Mouse (Mus musculus): Measurements from ENCODE around the gene Ntf5. TPM values are rescaled to one million over a fixed set of nuclear protein-coding genes. Genes with fewer than 3 reads are reported as not detected.
"Not testable (repeated sequence)": the region's sequence is repeated elsewhere in the genome, so short reads cannot be mapped to it uniquely, and the experiment has no call there.

Gene Ntf5
- total and polyA plus RNA-seq, 3 experiments = not detected

DNA sequence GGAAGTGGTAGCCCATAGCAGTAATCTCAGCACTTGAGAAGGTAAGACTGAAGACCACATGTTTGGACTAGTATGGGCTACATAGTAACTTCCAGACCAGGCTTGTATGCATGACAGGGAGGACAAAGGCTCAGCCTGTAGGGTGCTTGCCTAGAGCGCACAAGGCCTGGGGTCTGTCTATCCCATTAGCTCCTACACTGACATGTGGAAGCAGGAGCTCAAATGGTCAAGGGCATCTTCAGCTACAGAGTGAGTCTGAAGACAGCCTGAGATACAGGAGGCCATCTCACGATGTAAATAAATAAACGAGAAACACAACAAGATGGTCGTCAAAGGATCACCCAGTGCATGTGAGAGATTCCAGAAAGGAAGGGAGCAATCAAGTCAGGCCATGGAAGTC, 48.8 kb downstream of the Ntf5 start:
- no peak for DNase-seq

DNA sequence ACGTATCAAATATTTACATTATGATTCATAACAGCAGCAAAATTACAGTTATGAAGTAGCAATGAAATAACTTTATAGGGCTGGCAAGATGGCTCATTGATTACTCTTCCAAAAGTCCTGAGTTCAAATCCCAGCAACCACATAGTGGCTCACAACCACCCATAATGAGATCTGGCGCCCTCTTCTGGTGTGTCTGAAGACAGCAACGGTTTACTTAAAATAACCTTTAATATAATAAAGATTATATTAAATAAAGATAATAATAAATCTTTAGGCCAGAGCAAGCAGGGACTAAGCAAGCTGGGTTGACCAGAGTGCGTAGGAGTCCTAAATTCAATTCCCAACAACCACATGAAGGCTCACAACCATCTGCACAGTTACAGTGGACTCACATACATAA, 49.4 kb downstream of the Ntf5 start:
- not testable (repeated sequence) for DNase-seq

DNA sequence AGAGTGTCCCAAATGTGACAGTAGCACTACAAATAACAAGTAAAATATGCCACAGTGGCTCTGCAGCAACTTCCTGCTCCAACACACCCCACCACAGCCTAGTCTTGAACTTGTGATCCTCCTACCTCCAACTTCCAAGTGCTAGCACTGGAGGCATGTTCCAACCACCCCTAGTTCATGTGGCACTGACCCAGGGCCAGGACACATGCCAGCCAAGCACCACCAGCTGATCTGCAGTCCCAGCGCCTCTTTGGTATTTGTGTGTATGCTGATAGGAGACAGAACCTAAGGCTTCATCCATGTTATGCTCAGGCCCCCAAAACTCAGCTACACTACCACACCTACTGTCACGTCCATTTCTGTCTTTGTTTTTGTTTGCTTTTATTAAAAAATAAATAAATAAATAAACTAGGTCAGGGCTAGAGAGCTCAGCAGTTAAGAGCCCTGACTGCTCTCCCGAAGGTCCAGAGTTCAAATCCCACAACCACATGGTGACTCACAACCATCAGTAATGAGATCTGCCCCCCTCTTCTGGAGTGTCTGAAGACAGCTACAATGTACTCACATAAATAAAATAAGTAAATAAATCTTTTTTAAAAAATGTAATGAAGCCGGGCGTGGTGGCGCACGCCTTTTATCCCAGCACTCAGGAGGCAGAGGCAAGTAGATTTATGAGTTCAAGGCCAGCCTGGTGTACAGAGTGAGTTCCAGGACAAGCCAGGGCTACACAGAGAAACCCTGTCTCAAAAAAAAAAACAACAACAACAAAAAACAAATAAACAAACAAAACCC, 50.7 kb downstream of the Ntf5 start:
- no peak for DNase-seq

DNA sequence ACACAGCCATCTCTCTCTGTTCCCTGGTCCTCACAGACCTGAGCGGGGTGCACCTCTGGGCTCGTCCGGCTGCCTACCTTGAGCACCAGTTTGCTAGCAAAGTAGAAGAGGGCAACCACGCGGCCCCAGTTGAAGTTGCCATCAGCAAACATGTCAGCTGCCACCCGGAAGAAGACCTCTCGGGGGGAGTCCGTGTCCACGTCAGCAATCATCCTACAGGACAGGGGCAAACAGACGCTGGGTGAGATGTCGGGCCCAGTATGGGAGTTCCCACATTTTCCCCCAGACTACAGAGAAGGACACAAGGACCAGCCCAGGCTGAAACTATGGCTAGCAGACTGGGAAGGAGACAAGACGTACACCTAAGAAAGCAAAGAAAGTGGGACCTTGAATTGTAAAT, 51.6 kb downstream of the Ntf5 start:
- DNase-seq = no peak

DNA sequence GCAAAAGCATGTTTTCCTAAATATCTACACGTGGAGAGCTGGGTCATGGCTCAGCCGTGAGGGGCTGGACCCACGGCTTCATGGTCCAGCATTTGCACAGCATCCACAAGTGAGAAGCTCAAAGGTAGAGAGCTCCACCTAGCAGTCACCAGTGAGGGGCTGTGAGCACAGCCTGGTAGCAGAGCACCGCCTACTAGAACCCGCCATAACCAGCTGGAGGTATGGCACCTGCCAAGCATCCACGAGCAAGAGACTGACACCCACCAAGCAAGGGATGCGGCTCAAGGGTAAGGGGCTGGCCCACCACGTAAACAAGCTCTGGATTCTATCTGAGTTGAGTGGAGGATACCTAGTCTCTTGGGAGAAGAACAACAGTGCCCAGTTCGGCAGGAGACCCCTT, 52.1 kb downstream of the Ntf5 start:
- no peak for DNase-seq

DNA sequence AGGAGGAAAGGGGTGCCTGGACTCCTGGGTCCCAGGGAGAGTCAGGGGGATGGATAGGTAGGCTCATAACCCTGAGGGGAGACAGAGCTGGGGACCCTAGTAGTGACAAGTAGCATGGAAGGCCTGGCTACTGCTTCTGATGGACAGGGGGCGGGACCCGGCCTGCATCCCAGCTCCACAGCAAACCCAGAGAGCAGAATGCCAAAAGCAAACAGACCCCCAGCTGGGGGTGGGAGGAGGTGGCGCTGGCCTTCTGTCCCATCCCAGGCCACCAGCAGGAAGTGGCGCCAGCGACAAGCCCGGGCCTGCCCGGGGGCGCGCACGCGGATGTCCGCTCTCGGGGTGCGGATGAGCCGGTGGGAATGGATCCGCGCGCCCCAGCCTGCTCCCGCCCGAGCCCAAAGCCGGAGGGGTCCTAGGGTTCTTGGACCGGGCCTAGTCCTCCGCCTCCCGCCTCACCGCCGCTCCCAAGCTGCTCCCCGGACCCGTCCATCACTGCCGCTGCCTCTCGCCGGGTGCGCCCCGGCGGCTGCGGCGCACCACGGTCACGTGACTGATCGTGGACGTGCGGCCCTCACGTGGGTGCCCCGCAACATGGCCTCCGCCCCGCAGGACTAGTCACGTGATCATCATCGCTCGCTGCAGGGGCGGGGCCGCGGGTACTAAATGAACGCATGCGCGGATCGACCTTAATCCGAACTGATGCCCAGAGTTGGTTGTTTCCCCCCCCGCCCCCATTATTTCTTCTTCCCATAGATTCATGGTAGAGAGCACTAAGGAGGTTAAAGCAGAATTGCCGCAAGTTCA, 53.0 kb downstream of the Ntf5 start, which contains the start of gene Bax:
Gene Bax (minus strand): TSS at position 616 of the 807 bp plus-strand sequence.
- DNase-seq = peak; percentile 96

Small RNAs within 50 kb of the gene (microRNA-seq; reads per million reads assigned to microRNA genes)
- 0.83 to 1.8 reads per million in 2 experiments for gene Gm22133

Other genes starting within 250 kb of the Ntf5 start
Only the 30 nearest of the 33 such genes appear.
- gene Ccdc155, start 208.8 kb upstream of the Ntf5 start, total RNA-seq (2021) = under 1 TPM in 1 of 2 experiments, not detected in 1; 0.14 TPM
- gene Ccdc155, start 208.8 kb upstream of the Ntf5 start, polyA plus RNA-seq (2012; rRNA removed) = 0.30 TPM in 2 replicates
- gene Dkkl1, start 201.5 kb upstream of the Ntf5 start, total RNA-seq (2021) = not detected
- gene Dkkl1, start 201.5 kb upstream of the Ntf5 start, polyA plus RNA-seq (2012; rRNA removed) = not detected in 2 replicates
- 1 to 10 TPM; 8.3 to 9.2 TPM for gene Tead2, start 197.9 kb upstream of the Ntf5 start, total RNA-seq (2021)
- 12.4 and 12.6 TPM in 2 replicates for gene Tead2, start 197.9 kb upstream of the Ntf5 start, polyA plus RNA-seq (2012; rRNA removed)
- gene Cd37, start 174.6 kb upstream of the Ntf5 start, total RNA-seq (2021) = 1 to 10 TPM; 2.9 to 5.2 TPM
- gene Cd37, start 174.6 kb upstream of the Ntf5 start, polyA plus RNA-seq (2012; rRNA removed) = 10.9 and 14.3 TPM in 2 replicates
- gene Slc6a16, start 172.6 kb upstream of the Ntf5 start, total RNA-seq (2021) = not detected
- gene Slc6a16, start 172.6 kb upstream of the Ntf5 start, polyA plus RNA-seq (2012; rRNA removed) = 0.04 TPM in 1 of 2 replicates, not detected in the other
- gene Slc6a21, start 136.2 kb upstream of the Ntf5 start, total RNA-seq (2021) = not detected
- not detected in 2 replicates for gene Slc6a21, start 136.2 kb upstream of the Ntf5 start, polyA plus RNA-seq (2012; rRNA removed)
- 1 to 10 TPM; 5.2 to 9.4 TPM for gene Trpm4, start 79.9 kb upstream of the Ntf5 start, total RNA-seq (2021)
- gene Trpm4, start 79.9 kb upstream of the Ntf5 start, polyA plus RNA-seq (2012; rRNA removed) = 8.8 and 11.2 TPM in 2 replicates
- under 1 TPM in 1 of 2 experiments, not detected in 1; 0.23 TPM for gene Hrc, start 78.4 kb upstream of the Ntf5 start, total RNA-seq (2021)
- 0.18 TPM in 1 of 2 replicates, not detected in the other for gene Hrc, start 78.4 kb upstream of the Ntf5 start, polyA plus RNA-seq (2012; rRNA removed)
- 1 to 10 TPM; 1.1 to 2.8 TPM for gene Ppfia3, start 46.7 kb upstream of the Ntf5 start, total RNA-seq (2021)
- 4.3 and 4.7 TPM in 2 replicates for gene Ppfia3, start 46.7 kb upstream of the Ntf5 start, polyA plus RNA-seq (2012; rRNA removed)
- 1 to 10 TPM; 2.4 to 3.8 TPM for gene Lin7b, start 43.1 kb upstream of the Ntf5 start, total RNA-seq (2021)
- gene Lin7b, start 43.1 kb upstream of the Ntf5 start, polyA plus RNA-seq (2012; rRNA removed) = 5.7 and 10.3 TPM in 2 replicates
- gene Snrnp70, start 18.0 kb upstream of the Ntf5 start, total RNA-seq (2021) = 100 to 1,000 TPM; 219 to 278 TPM
- gene Snrnp70, start 18.0 kb upstream of the Ntf5 start, polyA plus RNA-seq (2012; rRNA removed) = 230 and 236 TPM in 2 replicates
- gene Kcna7, start 8.0 kb upstream of the Ntf5 start, total RNA-seq (2021) = not detected
- gene Kcna7, start 8.0 kb upstream of the Ntf5 start, polyA plus RNA-seq (2012; rRNA removed) = not detected in 2 replicates
- not detected for gene Lhb, start 7.1 kb downstream of the Ntf5 start, total RNA-seq (2021)
- not detected in 2 replicates for gene Lhb, start 7.1 kb downstream of the Ntf5 start, polyA plus RNA-seq (2012; rRNA removed)
- 10 to 100 TPM; 46.4 to 57.6 TPM for gene Gys1, start 21.1 kb downstream of the Ntf5 start, total RNA-seq (2021)
- gene Gys1, start 21.1 kb downstream of the Ntf5 start, polyA plus RNA-seq (2012; rRNA removed) = 64.0 and 82.1 TPM in 2 replicates
- gene Ruvbl2, start 24.4 kb downstream of the Ntf5 start, total RNA-seq (2021) = 10 to 100 TPM; 38.2 to 52.3 TPM
- 70.2 and 89.3 TPM in 2 replicates for gene Ruvbl2, start 24.4 kb downstream of the Ntf5 start, polyA plus RNA-seq (2012; rRNA removed)
- 1,000 to 10,000 TPM; 1,338 to 1,480 TPM for gene Ftl1, start 46.2 kb downstream of the Ntf5 start, total RNA-seq (2021)
- 7,024 and 7,397 TPM in 2 replicates for gene Ftl1, start 46.2 kb downstream of the Ntf5 start, polyA plus RNA-seq (2012; rRNA removed)
- 10 to 100 TPM; 52.5 to 60.6 TPM for gene Bax, start 53.2 kb downstream of the Ntf5 start, total RNA-seq (2021)
- 148 and 158 TPM in 2 replicates for gene Bax, start 53.2 kb downstream of the Ntf5 start, polyA plus RNA-seq (2012; rRNA removed)
- gene Tulp2, start 68.2 kb downstream of the Ntf5 start, total RNA-seq (2021) = under 1 TPM; 0.41 to 0.75 TPM
- 0.44 and 0.64 TPM in 2 replicates for gene Tulp2, start 68.2 kb downstream of the Ntf5 start, polyA plus RNA-seq (2012; rRNA removed)
- gene Gm45808, start 73.1 kb downstream of the Ntf5 start, total RNA-seq (2021) = 10 to 100 TPM in 1 of 2 experiments, 1 to 10 TPM in 1; 2.2 to 33.5 TPM
- 0.45 TPM in 1 of 2 replicates, not detected in the other for gene Gm45808, start 73.1 kb downstream of the Ntf5 start, polyA plus RNA-seq (2012; rRNA removed)
- gene Dhdh, start 75.1 kb downstream of the Ntf5 start, total RNA-seq (2021) = 10 to 100 TPM; 55.4 to 71.1 TPM
- 17.6 and 21.4 TPM in 2 replicates for gene Dhdh, start 75.1 kb downstream of the Ntf5 start, polyA plus RNA-seq (2012; rRNA removed)
- gene Nucb1, start 96.7 kb downstream of the Ntf5 start, total RNA-seq (2021) = 100 to 1,000 TPM; 280 to 286 TPM
- 594 and 643 TPM in 2 replicates for gene Nucb1, start 96.7 kb downstream of the Ntf5 start, polyA plus RNA-seq (2012; rRNA removed)
- gene Ppp1r15a, start 112.6 kb downstream of the Ntf5 start, total RNA-seq (2021) = 10 to 100 TPM; 49.0 to 57.8 TPM
- gene Ppp1r15a, start 112.6 kb downstream of the Ntf5 start, polyA plus RNA-seq (2012; rRNA removed) = 49.5 and 49.7 TPM in 2 replicates
- 1 to 10 TPM; 3.0 to 5.9 TPM for gene Plekha4, start 112.6 kb downstream of the Ntf5 start, total RNA-seq (2021)
- 9.8 and 15.6 TPM in 2 replicates for gene Plekha4, start 112.6 kb downstream of the Ntf5 start, polyA plus RNA-seq (2012; rRNA removed)
- gene Hsd17b14, start 141.2 kb downstream of the Ntf5 start, total RNA-seq (2021) = 1 to 10 TPM; 2.3 TPM
- 1.5 and 2.3 TPM in 2 replicates for gene Hsd17b14, start 141.2 kb downstream of the Ntf5 start, polyA plus RNA-seq (2012; rRNA removed)
- gene Bcat2, start 156.5 kb downstream of the Ntf5 start, total RNA-seq (2021) = 100 to 1,000 TPM; 213 to 292 TPM
- gene Bcat2, start 156.5 kb downstream of the Ntf5 start, polyA plus RNA-seq (2012; rRNA removed) = 166 and 170 TPM in 2 replicates
- gene Fgf21, start 201.8 kb downstream of the Ntf5 start, total RNA-seq (2021) = not detected
- 0.15 and 0.16 TPM in 2 replicates for gene Fgf21, start 201.8 kb downstream of the Ntf5 start, polyA plus RNA-seq (2012; rRNA removed)
- gene Fut1, start 203.6 kb downstream of the Ntf5 start, total RNA-seq (2021) = not detected
- gene Fut1, start 203.6 kb downstream of the Ntf5 start, polyA plus RNA-seq (2012; rRNA removed) = not detected in 2 replicates
- gene Izumo1, start 208.1 kb downstream of the Ntf5 start, total RNA-seq (2021) = under 1 TPM; 0.28 to 0.29 TPM
- 0.65 and 0.89 TPM in 2 replicates for gene Izumo1, start 208.1 kb downstream of the Ntf5 start, polyA plus RNA-seq (2012; rRNA removed)
- 10 to 100 TPM; 13.5 to 20.6 TPM for gene Rasip1, start 213.8 kb downstream of the Ntf5 start, total RNA-seq (2021)
- 42.9 and 56.4 TPM in 2 replicates for gene Rasip1, start 213.8 kb downstream of the Ntf5 start, polyA plus RNA-seq (2012; rRNA removed)
- 1 to 10 TPM; 3.0 to 5.8 TPM for gene Mamstr, start 226.3 kb downstream of the Ntf5 start, total RNA-seq (2021)
- 5.1 and 5.8 TPM in 2 replicates for gene Mamstr, start 226.3 kb downstream of the Ntf5 start, polyA plus RNA-seq (2012; rRNA removed)

Measured in adrenal gland, adult 2 months (tissue).